ENCODE assay signal across 30 mouse cellular contexts in genomic region chr8:102118657-102119056, GRCm38 (mm10).
"Had no signal": no experiment of that assay in that cellular context is flagged by ENCODE, and none has a peak within 500 bp of the region (broad histone marks: within the 10 kb centered on the region; RNA-seq: fewer than 3 reads in every experiment).

No protein-coding gene starts in this region.

- H3K9ac ChIP-seq: embryonic facial prominence, embryonic 12.5 days; embryonic facial prominence, embryonic 13.5 days; embryonic facial prominence, embryonic 15.5 days; forebrain, embryonic 12.5 days; forebrain, embryonic 13.5 days; forebrain, embryonic 15.5 days; forebrain, postnatal 0 days had no signal

- DNase-seq: cerebellum, adult 18-20 months; cerebellum, adult 2 months; cerebellum, adult 8-10 months; cerebellum, adult 9-10 months; cerebellum, adult 9-11 months; cerebellum, postnatal 10 days; cerebellum, postnatal 14 days; cerebellum, postnatal 25 days; cerebellum, postnatal 36 days; embryo, embryonic 11 days; forebrain, postnatal 0 days; gastrocnemius, adult 2 months; gastrocnemius, postnatal 10 days; gastrocnemius, postnatal 14 days; gastrocnemius, postnatal 25 days; gastrocnemius, postnatal 36 days; heart, adult 11 months; heart, adult 18-20 months; heart, adult 2 months had no signal

- H3K9me3 ChIP-seq: embryonic facial prominence, embryonic 12.5 days; embryonic facial prominence, embryonic 13.5 days; embryonic facial prominence, embryonic 15.5 days; forebrain, embryonic 10.5 days; forebrain, embryonic 12.5 days; forebrain, embryonic 13.5 days; forebrain, embryonic 15.5 days; heart, embryonic 10.5 days had no signal

- H3K27me3 ChIP-seq: embryonic facial prominence, embryonic 12.5 days; embryonic facial prominence, embryonic 13.5 days; embryonic facial prominence, embryonic 15.5 days; forebrain, embryonic 12.5 days; forebrain, embryonic 13.5 days; forebrain, embryonic 15.5 days had no signal

- H3K4me3 ChIP-seq: embryonic facial prominence, embryonic 12.5 days; embryonic facial prominence, embryonic 13.5 days; embryonic facial prominence, embryonic 15.5 days; erythroblast, embryonic 14.5 days; forebrain, embryonic 10.5 days; forebrain, embryonic 12.5 days; forebrain, embryonic 13.5 days; forebrain, embryonic 15.5 days; gastrocnemius, adult 2 months; heart, adult 2 months; heart, embryonic 10.5 days had no signal

- H3K4me2 ChIP-seq: embryonic facial prominence, embryonic 12.5 days; embryonic facial prominence, embryonic 13.5 days; embryonic facial prominence, embryonic 15.5 days; forebrain, embryonic 12.5 days; forebrain, embryonic 13.5 days; forebrain, embryonic 15.5 days had no signal

- H3K27ac ChIP-seq: embryonic facial prominence, embryonic 12.5 days; embryonic facial prominence, embryonic 13.5 days; embryonic facial prominence, embryonic 15.5 days; forebrain, embryonic 10.5 days; forebrain, embryonic 12.5 days; forebrain, embryonic 13.5 days; forebrain, embryonic 15.5 days; gastrocnemius, adult 2 months; heart, adult 2 months; heart, embryonic 10.5 days had no signal

- H3K36me3 ChIP-seq: embryonic facial prominence, embryonic 12.5 days; embryonic facial prominence, embryonic 13.5 days; embryonic facial prominence, embryonic 15.5 days; forebrain, embryonic 10.5 days; forebrain, embryonic 12.5 days; forebrain, embryonic 15.5 days; heart, embryonic 10.5 days had no signal

- ATAC-seq: forebrain, embryonic 13.5 days; forebrain, embryonic 14.5 days; forebrain, embryonic 15.5 days; forebrain, embryonic 16.5 days; forebrain, postnatal 0 days had no signal

- H3K4me1 ChIP-seq: embryonic facial prominence, embryonic 12.5 days; embryonic facial prominence, embryonic 13.5 days; embryonic facial prominence, embryonic 15.5 days; forebrain, embryonic 10.5 days; forebrain, embryonic 12.5 days; forebrain, embryonic 13.5 days; forebrain, embryonic 15.5 days; heart, embryonic 10.5 days had no signal
